Mouse (Mus musculus): Measurements from ENCODE around the gene Txlnb. TPM values are rescaled to one million over a fixed set of nuclear protein-coding genes. Genes with fewer than 3 reads are reported as not detected.
A peak's percentile ranks its signal among the peaks of the same experiment; 100 is the strongest.
"Not testable (repeated sequence)": the region's sequence is repeated elsewhere in the genome, so short reads cannot be mapped to it uniquely, and the experiment has no call there.

Txlnb gene
- polyA plus RNA-seq (2015; fragmentation: Nextera tagmentation; extraction: Ambion mirVana) = 3.3 and 3.4 TPM in 2 replicates

DNA sequence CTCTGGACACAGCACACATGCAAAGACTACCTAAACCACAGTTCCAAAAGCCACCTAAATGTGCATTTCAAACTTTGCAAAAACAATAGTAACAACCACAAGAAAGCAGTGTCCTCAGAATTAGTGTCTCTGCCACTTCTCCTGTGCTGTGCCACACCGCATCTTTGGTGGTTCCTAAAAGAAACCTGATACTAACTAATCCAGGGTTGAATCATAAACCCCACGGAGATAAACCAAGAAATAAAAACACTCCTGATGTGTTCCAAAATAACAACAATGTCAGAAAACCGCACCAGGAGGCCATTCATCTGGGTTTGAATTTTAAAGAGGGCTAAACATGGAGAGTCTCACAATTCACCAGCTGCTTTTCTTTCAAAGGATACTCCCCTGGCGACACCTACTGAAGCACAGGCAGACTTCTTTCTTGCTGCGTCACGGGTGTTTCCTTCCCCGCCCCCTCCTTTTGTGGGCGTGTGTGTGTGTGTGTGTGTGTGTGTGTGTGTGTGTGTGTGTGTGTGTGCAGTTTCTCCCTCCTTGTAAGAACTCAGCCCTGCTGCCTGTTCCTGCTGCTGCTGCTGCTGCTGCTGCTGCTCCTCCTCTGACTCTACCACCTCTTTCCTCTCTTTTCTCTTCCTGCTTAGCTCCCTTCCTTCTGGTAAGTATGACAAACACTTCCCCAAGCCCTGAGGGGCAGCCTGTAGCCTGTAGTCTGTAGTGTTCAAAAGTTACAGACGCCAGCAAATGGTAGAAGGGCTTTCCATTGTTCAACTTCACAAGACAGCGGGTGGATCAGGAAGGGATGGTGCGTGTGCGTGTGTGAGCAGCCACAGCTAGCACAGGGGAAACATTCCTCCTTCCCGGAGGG lies at the start of gene Txlnb:
Txlnb (plus strand) TSS at position 460 of the 865 bp plus-strand sequence.
- H3K36me3 ChIP-seq = no peaks in the 10 kb centered on the region
- peak within 1 kb of the TSS; percentile 31 for H3K4me3 ChIP-seq (replicated peaks)
- H3K27ac ChIP-seq = peak within 1 kb of the TSS; percentile 80
- H3K4me1 ChIP-seq (replicated peaks) = peaks cover 28% of the 10 kb centered on the region
- no peaks in the 10 kb centered on the region for H3K9me3 ChIP-seq
- WGBS = 4% methylated on average over 13 of the region's 13 CpGs
- H3K27me3 ChIP-seq = no peaks in the 10 kb centered on the region
- ATAC-seq = peak; percentile 88
- peak within 1 kb of the TSS; percentile 52 for H3K4me2 ChIP-seq (replicated peaks)
- H3K9ac ChIP-seq (replicated peaks) = peak within 1 kb of the TSS; percentile 52

GRCm38 (mm10) chr10:17752478-17752877 lies 43.5 kb upstream of the Txlnb start:
- ATAC-seq = no peak
- Histone ChIP-seq H3K4me1 (replicated peaks) (no peaks in the 10 kb centered on the region), H3K4me2 (replicated peaks) (no peak overlapping the region), H3K27me3 (no peaks in the 10 kb centered on the region), H3K36me3 (no peaks in the 10 kb centered on the region), H3K27ac (no peak overlapping the region), H3K9me3 (peaks cover 6% of the 10 kb centered on the region; the same call in 1 of the 2 replicates), H3K9ac (replicated peaks) (no peak overlapping the region), H3K4me3 (replicated peaks) (no peak overlapping the region)
- 81% methylated on average over 5 of the region's 5 CpGs for WGBS

- H3K4me1 ChIP-seq (replicated peaks) = no peaks in the 10 kb centered on the region
- ATAC-seq = no peak
- no peak overlapping the region for H3K4me3 ChIP-seq (replicated peaks)
- H3K9ac ChIP-seq (replicated peaks) = no peak overlapping the region
- no peaks in the 10 kb centered on the region for H3K36me3 ChIP-seq
- peaks cover 6% of the 10 kb centered on the region; the same call in 1 of the 2 replicates for H3K9me3 ChIP-seq
- no peak overlapping the region for H3K4me2 ChIP-seq (replicated peaks)
- H3K27ac ChIP-seq = no peak overlapping the region
- 94% methylated on average over 3 of the region's 3 CpGs for WGBS
- H3K27me3 ChIP-seq = no peaks in the 10 kb centered on the region
Observed at GRCm38 (mm10) chr10:17759772-17760171, 36.3 kb upstream of the Txlnb start.

DNA sequence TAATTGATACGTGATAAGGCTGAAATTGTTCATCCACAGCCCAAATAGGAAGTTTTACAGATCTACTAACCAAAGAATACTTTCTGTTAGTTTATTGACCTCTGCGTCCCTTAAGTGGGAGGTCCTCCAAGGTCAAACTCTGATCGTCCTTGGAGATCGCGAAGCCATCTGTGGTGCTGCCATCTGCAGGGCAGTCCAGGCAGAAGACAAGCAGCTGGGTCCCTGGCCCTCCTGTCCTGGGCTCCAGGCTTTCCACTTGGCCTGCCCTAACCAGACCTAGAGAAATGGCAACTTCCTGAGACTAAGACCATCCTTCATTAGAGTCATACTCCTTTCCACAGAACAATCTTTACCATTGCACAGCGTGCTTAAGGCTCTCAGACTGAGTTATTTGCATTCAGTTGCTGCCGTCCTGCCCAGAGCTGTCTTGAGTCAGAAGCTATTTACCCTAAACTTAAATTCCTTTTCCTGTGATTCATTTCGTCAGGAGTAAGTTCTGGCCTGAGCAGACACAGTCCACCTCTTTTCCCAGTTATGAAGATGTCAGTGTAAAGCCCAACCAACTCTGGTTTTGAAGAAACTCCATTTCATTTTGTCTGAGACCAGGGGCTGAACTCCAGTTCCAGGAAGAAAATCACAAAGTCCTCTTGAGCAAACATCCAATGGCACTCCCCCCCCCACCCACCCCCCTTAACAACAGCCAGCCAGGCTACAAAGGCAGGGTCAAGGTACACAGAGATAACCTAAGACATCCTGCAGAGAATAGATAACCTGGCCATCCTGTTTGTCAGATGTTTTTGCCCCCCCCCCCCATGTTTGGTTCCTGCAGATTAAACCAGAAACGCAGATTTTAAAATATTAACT lies 35.0 kb upstream of the Txlnb start:
- ATAC-seq = no peak
- Histone ChIP-seq H3K9me3 (0 out of 2 replicates have a peak, but pooled peaks cover 2% of the 10 kb centered on the region), H3K4me1 (replicated peaks) (no peaks in the 10 kb centered on the region), H3K9ac (replicated peaks) (no peak overlapping the region), H3K4me2 (replicated peaks) (no peak overlapping the region), H3K27me3 (no peaks in the 10 kb centered on the region), H3K4me3 (replicated peaks) (no peak overlapping the region), H3K36me3 (no peaks in the 10 kb centered on the region), H3K27ac (no peak overlapping the region)
- 75% methylated on average over 9 of the region's 9 CpGs for WGBS

- H3K4me2 ChIP-seq (replicated peaks) = no peak overlapping the region
Observed at GRCm38 (mm10) chr10:17761652-17762051, 34.4 kb upstream of the Txlnb start.

GRCm38 (mm10) chr10:17762946-17763345 lies 33.1 kb upstream of the Txlnb start:
- H3K4me1 ChIP-seq (replicated peaks) = no peaks in the 10 kb centered on the region
- ATAC-seq = no peak
- 94% methylated on average over 8 of the region's 8 CpGs for WGBS

More at GRCm38 (mm10) chr10:17761652-17762051, 34.4 kb upstream of the Txlnb start:
- 87% methylated on average over 1 of the region's 1 CpGs for whole genome bisulfite sequencing
- Histone ChIP-seq H3K9ac (replicated peaks) (no peak overlapping the region), H3K9me3 (no peaks in the 10 kb centered on the region), H3K27me3 (no peaks in the 10 kb centered on the region), H3K36me3 (no peaks in the 10 kb centered on the region), H3K4me1 (replicated peaks) (no peaks in the 10 kb centered on the region), H3K27ac (no peak overlapping the region), H3K4me3 (replicated peaks) (no peak overlapping the region)
- no peak for ATAC-seq

GRCm38 (mm10) chr10:17769856-17770255 lies 26.2 kb upstream of the Txlnb start:
- no peak overlapping the region for H3K4me3 ChIP-seq (replicated peaks)
- WGBS = 84% methylated on average over 5 of the region's 5 CpGs
- H3K4me2 ChIP-seq (replicated peaks) = no peak overlapping the region
- H3K9ac ChIP-seq (replicated peaks) = no peak overlapping the region
- no peak for ATAC-seq
- no peaks in the 10 kb centered on the region; the same call in 1 of the 2 replicates for H3K9me3 ChIP-seq
- no peaks in the 10 kb centered on the region for H3K4me1 ChIP-seq (replicated peaks)
- H3K36me3 ChIP-seq = no peaks in the 10 kb centered on the region
- no peak overlapping the region for H3K27ac ChIP-seq
- H3K27me3 ChIP-seq = no peaks in the 10 kb centered on the region

More at GRCm38 (mm10) chr10:17762946-17763345, 33.1 kb upstream of the Txlnb start:
- no peaks in the 10 kb centered on the region for H3K9me3 ChIP-seq
- no peak overlapping the region for H3K9ac ChIP-seq (replicated peaks)
- no peak overlapping the region for H3K4me3 ChIP-seq (replicated peaks)
- H3K27me3 ChIP-seq = no peaks in the 10 kb centered on the region
- H3K36me3 ChIP-seq = no peaks in the 10 kb centered on the region
- no peak overlapping the region for H3K4me2 ChIP-seq (replicated peaks)
- no peak overlapping the region for H3K27ac ChIP-seq

DNA sequence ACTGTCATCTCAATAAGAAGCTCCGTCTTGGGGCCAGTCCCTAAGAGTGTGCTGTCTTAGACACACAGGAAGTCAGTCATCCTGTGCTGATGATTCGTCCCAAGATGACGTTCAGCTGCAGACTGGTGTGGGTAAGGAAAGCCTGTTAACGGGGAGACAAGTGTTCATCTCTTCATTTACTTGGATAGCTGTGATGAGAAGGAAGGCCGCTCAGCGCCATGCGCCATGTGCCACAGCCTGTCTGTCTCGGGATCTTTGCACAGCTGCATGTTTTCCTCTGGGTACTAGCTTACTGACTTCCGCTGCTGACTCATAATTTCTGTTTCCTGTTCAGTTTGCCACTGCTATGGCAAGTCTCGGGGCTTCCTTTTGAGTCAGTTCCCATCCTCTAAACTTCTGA lies 23.7 kb upstream of the Txlnb start:
- 92% methylated on average over 10 of the region's 10 CpGs for WGBS
- Histone ChIP-seq H3K4me1 (replicated peaks) (no peaks in the 10 kb centered on the region), H3K9me3 (no peaks in the 10 kb centered on the region; the same call in 1 of the 2 replicates), H3K4me3 (replicated peaks) (no peak overlapping the region), H3K36me3 (no peaks in the 10 kb centered on the region), H3K27ac (no peak overlapping the region), H3K4me2 (replicated peaks) (no peak overlapping the region), H3K27me3 (no peaks in the 10 kb centered on the region), H3K9ac (replicated peaks) (no peak overlapping the region)
- ATAC-seq = no peak

DNA sequence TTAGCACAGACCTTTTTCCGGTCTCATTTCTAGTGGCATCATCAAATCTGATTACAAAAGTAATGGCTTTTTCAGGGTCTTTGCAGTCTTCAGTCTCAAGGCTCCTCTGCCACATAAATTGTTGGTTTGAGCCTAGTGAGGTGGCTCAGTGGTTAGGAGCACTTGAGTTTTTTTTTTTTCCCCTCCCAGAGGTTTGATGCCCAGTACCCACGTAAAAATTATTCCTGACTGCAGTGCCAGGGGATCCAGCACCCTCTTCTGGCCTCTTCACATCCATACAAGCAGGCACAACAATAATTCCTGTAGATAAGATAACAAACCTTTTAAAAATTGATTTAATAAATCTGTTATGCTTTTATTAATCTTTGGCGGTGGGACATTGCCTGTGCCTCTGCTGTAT lies 21.7 kb upstream of the Txlnb start:
- ATAC-seq = no peak
- H3K4me2 ChIP-seq (replicated peaks) = no peak overlapping the region
- H3K27ac ChIP-seq = no peak overlapping the region
- H3K27me3 ChIP-seq = no peaks in the 10 kb centered on the region
- WGBS = 90% methylated on average over 3 of the region's 3 CpGs
- H3K9me3 ChIP-seq = no peaks in the 10 kb centered on the region; the same call in 1 of the 2 replicates
- no peaks in the 10 kb centered on the region for H3K36me3 ChIP-seq
- H3K4me1 ChIP-seq (replicated peaks) = no peaks in the 10 kb centered on the region
- H3K9ac ChIP-seq (replicated peaks) = no peak overlapping the region
- H3K4me3 ChIP-seq (replicated peaks) = no peak overlapping the region

GRCm38 (mm10) chr10:17775079-17775478 lies 20.9 kb upstream of the Txlnb start:
- no peaks in the 10 kb centered on the region for H3K36me3 ChIP-seq
- no peak overlapping the region for H3K9ac ChIP-seq (replicated peaks)
- no peak overlapping the region for H3K4me2 ChIP-seq (replicated peaks)
- no peak overlapping the region for H3K4me3 ChIP-seq (replicated peaks)
- no peaks in the 10 kb centered on the region; the same call in 1 of the 2 replicates for H3K9me3 ChIP-seq
- no peak for ATAC-seq
- H3K27ac ChIP-seq = no peak overlapping the region
- no peaks in the 10 kb centered on the region for H3K27me3 ChIP-seq
- WGBS = 91% methylated on average over 4 of the region's 4 CpGs
- no peaks in the 10 kb centered on the region for H3K4me1 ChIP-seq (replicated peaks)

GRCm38 (mm10) chr10:17776684-17777083 lies 19.3 kb upstream of the Txlnb start:
- not testable (repeated sequence) for H3K36me3 ChIP-seq; H3K4me2 ChIP-seq (replicated peaks); ATAC-seq; H3K9ac ChIP-seq (replicated peaks); H3K9me3 ChIP-seq; H3K4me1 ChIP-seq (replicated peaks); H3K4me3 ChIP-seq (replicated peaks); H3K27me3 ChIP-seq; H3K27ac ChIP-seq
- 82% methylated on average over 4 of the region's 4 CpGs for WGBS

DNA sequence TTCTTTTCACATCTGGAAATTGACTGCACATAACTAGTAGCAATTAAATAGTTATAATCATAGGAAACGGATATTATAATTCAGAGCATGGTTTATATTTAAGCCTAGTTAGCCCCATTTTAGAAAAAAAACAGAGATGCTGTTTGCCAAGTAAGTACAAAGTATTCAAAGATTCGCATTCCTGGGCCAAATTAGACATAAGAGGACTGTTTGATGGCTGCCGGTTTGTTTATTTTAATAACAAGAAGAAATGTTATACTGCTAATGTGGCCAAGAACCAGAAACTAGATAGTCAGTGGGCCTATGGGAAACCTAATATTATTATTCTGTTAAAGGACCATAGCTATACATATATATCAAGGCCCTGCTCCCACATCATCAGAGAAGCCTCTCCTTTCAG lies 9.3 kb upstream of the Txlnb start:
- no peaks in the 10 kb centered on the region for H3K9me3 ChIP-seq
- H3K27ac ChIP-seq = no peak overlapping the region
- no peak for ATAC-seq
- H3K36me3 ChIP-seq = no peaks in the 10 kb centered on the region
- H3K9ac ChIP-seq (replicated peaks) = no peak overlapping the region
- H3K4me2 ChIP-seq (replicated peaks) = no peak overlapping the region
- WGBS = 88% methylated on average over 3 of the region's 3 CpGs
- no peak overlapping the region for H3K4me3 ChIP-seq (replicated peaks)
- no peaks in the 10 kb centered on the region for H3K4me1 ChIP-seq (replicated peaks)
- H3K27me3 ChIP-seq = no peaks in the 10 kb centered on the region
